Mouse (Mus musculus): Measurements from ENCODE around the gene Sohlh2. TPM values are rescaled to one million over a fixed set of nuclear protein-coding genes. Genes with fewer than 3 reads are reported as not detected.

Sohlh2 gene
- polyA plus RNA-seq (2021), result not detected

DNA sequence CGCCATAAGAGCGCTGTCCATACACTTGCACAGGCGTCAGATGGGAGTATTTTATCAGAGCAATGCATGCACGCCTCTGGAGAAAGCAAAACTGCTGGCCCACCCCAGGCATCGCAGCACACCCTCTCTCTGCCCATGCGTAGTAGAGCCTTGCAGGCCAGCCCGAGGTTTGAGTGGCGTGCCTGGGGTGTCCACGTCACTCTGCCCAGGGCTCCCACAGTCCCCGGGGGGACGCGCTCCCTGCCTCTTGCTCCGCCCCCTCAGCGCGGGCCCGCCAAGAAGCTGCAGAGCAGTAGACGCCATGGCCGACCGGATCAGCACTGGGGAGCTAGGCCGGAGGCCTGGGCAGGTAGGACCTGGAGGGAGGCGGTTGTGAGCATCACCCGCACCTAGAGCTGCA, at the start of gene Sohlh2:
TSS of gene Sohlh2 (plus strand) at position 263 of the 400 bp plus-strand sequence.
- ATAC-seq, result no peak
- H3K27me3 ChIP-seq, result no peaks in the 10 kb centered on the region
- ChIA-PET POLR2A (no interaction called here), CTCF (interaction anchor here (1.1 to 4.2 kb wide), 3 partner anchors 8 to 29 kb away, joined by 4 to 17 read pairs (median 8); no protein-coding TSS in a partner anchor)
- DNase-seq (ENCODE audit: low read depth, low spot score), result no peak
- no peak for TF ChIP-seq CTCF (IDR thresholded peaks at IDR 0.05)
- in situ Hi-C loops (cut with MboI; ENCODE audit: low pct_unique_long_range_greater_than_20kb), result no loop called here

DNA sequence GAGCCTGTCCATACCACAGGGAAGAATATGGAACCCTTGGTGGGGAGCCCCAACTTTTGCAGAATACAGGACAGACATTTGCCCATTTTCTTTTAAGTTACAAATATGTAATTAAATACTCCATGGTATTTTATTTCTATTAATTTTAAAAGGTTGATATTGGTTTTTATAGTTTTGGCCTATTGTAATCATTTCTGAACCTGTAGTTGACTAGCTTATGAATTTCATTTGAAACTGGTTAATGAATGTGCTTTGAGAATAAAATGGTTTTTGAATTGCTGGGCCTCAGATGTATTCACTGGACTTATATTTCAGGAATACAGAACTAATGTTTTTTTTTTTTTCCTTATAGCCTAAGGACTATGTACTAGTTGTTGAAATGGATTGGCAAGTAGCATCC, 44.8 kb upstream of the Sohlh2 start, which contains the start of gene Ccdc169:
TSS of gene Ccdc169 (plus strand) at position 301 of the 400 bp plus-strand sequence.
- no peak for TF ChIP-seq CTCF (IDR thresholded peaks at IDR 0.05)
- POLR2A ChIA-PET, result no interaction called here
- H3K27me3 ChIP-seq, result no peaks in the 10 kb centered on the region
- DNase-seq (ENCODE audit: low read depth, low spot score) (no peak), ATAC-seq (no peak)
- in situ Hi-C loops (cut with MboI; ENCODE audit: low pct_unique_long_range_greater_than_20kb), result no loop called here
- CTCF ChIA-PET, result interaction anchor here (1.6 to 12.8 kb wide), 2 partner anchors 9 to 218 kb away, joined by 5 to 143 read pairs; no protein-coding TSS in a partner anchor

DNA sequence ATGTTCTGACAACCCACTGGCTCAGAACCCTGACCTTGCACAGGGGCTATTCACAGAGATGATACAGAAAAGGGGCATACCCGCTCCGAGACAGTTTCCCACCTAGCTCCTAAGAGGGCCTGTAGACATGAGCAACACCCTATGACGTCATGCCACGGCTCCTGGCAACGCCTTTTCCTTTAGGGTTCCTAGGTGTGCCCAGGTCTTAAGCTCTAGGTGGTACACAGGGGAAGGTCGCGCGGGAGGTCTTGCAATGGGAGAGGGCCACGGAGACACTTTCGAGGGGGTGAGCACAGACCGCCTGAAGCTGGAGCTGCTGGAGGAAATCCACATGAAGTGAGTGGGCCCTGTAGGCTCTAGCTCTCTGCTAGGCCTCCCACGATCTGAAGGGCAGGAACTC, 42.0 kb upstream of the Sohlh2 start:
- POLR2A ChIA-PET, result interaction anchor here (0.6 to 0.9 kb wide), 2 partner anchors 10 kb away, joined by 3 read pairs; no protein-coding TSS in a partner anchor
- in situ Hi-C loops (cut with MboI; ENCODE audit: low pct_unique_long_range_greater_than_20kb), result no loop called here
- DNase-seq (ENCODE audit: low read depth, low spot score), result no peak
- H3K27me3 ChIP-seq, result no peaks in the 10 kb centered on the region
- CTCF ChIA-PET, result interaction anchor here (1.2 to 16.3 kb wide), 4 partner anchors 9 to 59 kb away, joined by 3 to 143 read pairs (median 18); partner anchors contain the start of gene Ccdc169
- TF ChIP-seq CTCF (IDR thresholded peaks at IDR 0.05), result no peak
- ATAC-seq, result no peak

DNA sequence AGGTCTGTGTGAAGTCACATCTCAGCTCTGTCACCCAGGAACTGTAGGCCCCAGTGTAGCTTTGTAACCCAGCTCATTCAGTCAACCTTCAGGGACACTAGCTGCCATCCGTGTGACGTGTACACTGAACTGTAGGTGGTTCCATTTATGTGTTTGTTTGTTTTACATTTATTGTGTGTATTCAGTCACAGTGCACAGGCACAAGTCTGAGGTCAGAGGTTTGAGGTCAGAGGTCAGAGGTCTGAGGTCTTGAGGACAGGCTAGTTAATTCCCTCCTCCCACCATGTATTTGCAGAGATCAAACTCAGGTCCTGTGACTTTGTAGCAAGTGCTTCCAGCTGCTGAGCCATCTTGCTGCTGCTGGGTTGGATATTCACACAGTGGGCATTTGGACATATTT, 40.4 kb upstream of the Sohlh2 start:
- no peak for TF ChIP-seq CTCF (IDR thresholded peaks at IDR 0.05)
- no peak for DNase-seq (ENCODE audit: low read depth, low spot score)
- ATAC-seq, result no peak
- CTCF ChIA-PET, result interaction anchor here (1.9 to 16.3 kb wide), 3 partner anchors 11 to 61 kb away, joined by 8 to 143 read pairs (median 30); partner anchors contain the start of gene Ccdc169
- POLR2A ChIA-PET, result interaction anchor here (0.8 to 0.9 kb wide), 2 partner anchors 9 to 29 kb away, joined by 3 read pairs; no protein-coding TSS in a partner anchor
- in situ Hi-C loops (cut with MboI; ENCODE audit: low pct_unique_long_range_greater_than_20kb), result no loop called here
- no peaks in the 10 kb centered on the region for H3K27me3 ChIP-seq

DNA sequence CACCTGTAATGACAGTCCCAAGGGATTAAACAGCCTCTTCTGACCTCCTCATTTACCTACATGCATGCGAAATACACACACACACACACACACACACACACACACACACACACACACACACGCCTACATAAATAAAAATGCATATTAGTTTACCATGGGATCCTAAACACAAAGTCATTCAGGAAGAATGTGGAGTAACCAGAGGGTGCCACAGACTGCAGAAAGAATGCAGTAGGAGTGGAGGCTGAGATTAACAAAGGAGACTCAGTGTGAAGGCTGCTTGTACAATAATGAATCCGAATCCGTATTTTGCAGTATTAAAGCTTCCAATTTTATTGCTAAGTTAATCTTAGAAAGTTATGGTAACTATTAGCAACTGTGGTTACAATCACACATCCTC, 36.9 kb upstream of the Sohlh2 start:
- ATAC-seq, result peak; percentile 63
- no peak for TF ChIP-seq CTCF (IDR thresholded peaks at IDR 0.05)
- CTCF ChIA-PET, result interaction anchor here (0.9 to 16.3 kb wide), 6 partner anchors 8 to 209 kb away, joined by 3 to 143 read pairs (median 3); partner anchors contain the start of gene Ccdc169
- H3K27me3 ChIP-seq, result no peaks in the 10 kb centered on the region
- peak; percentile 15 for DNase-seq (ENCODE audit: low read depth, low spot score)
- in situ Hi-C loops (cut with MboI; ENCODE audit: low pct_unique_long_range_greater_than_20kb), result loop anchor here (5.0 kb wide), 1 partner anchor 63 kb away; no protein-coding TSS in a partner anchor
- POLR2A ChIA-PET, result interaction anchor here (0.7 to 1.1 kb wide), 4 partner anchors 30 to 732 kb away, joined by 3 to 6 read pairs (median 3); no protein-coding TSS in a partner anchor

DNA sequence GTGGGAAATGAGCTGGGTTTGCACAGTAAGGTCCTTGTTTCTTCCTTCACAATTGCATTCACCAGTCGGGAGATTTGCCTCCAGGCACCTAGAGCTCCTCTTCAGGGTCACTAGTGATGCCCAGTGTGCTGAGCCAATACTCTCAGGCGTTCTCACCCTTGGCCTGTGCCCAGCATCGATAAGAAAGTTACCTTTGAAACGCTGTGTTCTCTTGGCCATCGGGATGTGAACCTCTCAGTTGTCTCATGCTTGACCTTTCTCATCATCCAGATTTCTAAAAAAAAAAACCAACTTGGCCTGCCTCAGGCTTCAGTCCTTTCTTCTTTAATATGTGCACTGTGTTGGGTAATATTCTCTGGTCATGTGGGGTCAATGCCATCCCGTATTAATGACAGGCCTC, 35.4 kb upstream of the Sohlh2 start:
- in situ Hi-C loops (cut with MboI; ENCODE audit: low pct_unique_long_range_greater_than_20kb), result loop anchor here (5.0 kb wide), 1 partner anchor 64 kb away; no protein-coding TSS in a partner anchor
- ChIA-PET POLR2A (no interaction called here), CTCF (interaction anchor here (1.9 to 16.3 kb wide), 2 partner anchors 16 to 208 kb away, joined by 4 to 143 read pairs; partner anchors contain the start of gene Ccdc169)
- DNase-seq (ENCODE audit: low read depth, low spot score), result no peak
- TF ChIP-seq CTCF (IDR thresholded peaks at IDR 0.05), result no peak
- H3K27me3 ChIP-seq, result no peaks in the 10 kb centered on the region
- ATAC-seq, result no peak

DNA sequence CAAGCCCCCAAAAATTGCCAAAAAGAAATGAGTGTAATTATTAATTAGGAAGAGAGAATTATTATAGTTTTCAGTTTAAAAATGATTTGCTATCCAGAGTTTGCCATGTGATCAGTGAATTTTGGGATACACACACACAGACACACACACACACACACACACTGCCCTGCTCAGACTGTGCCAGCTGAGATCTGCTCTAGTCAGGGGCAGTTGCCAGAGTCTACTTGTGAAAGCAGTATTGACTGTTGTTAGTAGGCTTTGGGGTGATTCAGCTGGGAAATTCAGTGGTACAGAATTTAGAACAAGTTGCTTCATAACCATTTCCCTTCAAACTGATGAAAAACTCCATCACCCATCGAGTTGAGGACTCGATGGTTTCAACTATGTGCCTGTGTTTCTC, 34.7 kb upstream of the Sohlh2 start:
- ChIA-PET CTCF (interaction anchor here (1.9 to 16.3 kb wide), 2 partner anchors 16 to 208 kb away, joined by 4 to 143 read pairs; partner anchors contain the start of gene Ccdc169), POLR2A (no interaction called here)
- ATAC-seq, result no peak
- no peaks in the 10 kb centered on the region for H3K27me3 ChIP-seq
- no peak for DNase-seq (ENCODE audit: low read depth, low spot score)
- in situ Hi-C loops (cut with MboI; ENCODE audit: low pct_unique_long_range_greater_than_20kb), result loop anchor here (5.0 kb wide), 1 partner anchor 65 kb away; no protein-coding TSS in a partner anchor
- TF ChIP-seq CTCF (IDR thresholded peaks at IDR 0.05), result no peak

DNA sequence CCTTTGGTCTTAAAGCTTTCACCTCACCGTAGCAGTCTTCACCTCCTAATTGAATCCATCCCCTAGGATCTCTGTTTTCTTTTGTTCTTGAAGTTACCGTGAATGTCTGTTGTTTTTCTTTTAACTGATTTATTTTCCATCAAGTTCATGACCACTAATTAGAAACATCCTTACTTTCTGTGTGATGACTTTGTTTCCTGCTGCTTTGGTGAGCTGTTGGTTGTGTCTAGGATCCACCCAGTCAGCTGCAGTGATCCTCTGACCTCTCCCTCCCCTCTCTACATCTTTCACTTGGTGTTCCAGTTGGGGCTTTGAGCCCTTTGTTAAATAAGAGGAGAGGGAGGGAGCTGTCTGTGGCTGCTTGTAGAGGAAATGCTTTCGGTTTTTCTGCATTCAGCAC, 33.7 kb upstream of the Sohlh2 start:
- ATAC-seq (no peak), DNase-seq (ENCODE audit: low read depth, low spot score) (no peak)
- H3K27me3 ChIP-seq, result no peaks in the 10 kb centered on the region
- ChIA-PET CTCF (interaction anchor here (1.0 to 16.3 kb wide), 5 partner anchors 9 to 209 kb away, joined by 3 to 215 read pairs (median 11); partner anchors contain the start of gene Ccdc169), POLR2A (no interaction called here)
- TF ChIP-seq CTCF (IDR thresholded peaks at IDR 0.05), result no peak
- in situ Hi-C loops (cut with MboI; ENCODE audit: low pct_unique_long_range_greater_than_20kb), result loop anchor here (5.0 kb wide), 1 partner anchor 66 kb away; no protein-coding TSS in a partner anchor

DNA sequence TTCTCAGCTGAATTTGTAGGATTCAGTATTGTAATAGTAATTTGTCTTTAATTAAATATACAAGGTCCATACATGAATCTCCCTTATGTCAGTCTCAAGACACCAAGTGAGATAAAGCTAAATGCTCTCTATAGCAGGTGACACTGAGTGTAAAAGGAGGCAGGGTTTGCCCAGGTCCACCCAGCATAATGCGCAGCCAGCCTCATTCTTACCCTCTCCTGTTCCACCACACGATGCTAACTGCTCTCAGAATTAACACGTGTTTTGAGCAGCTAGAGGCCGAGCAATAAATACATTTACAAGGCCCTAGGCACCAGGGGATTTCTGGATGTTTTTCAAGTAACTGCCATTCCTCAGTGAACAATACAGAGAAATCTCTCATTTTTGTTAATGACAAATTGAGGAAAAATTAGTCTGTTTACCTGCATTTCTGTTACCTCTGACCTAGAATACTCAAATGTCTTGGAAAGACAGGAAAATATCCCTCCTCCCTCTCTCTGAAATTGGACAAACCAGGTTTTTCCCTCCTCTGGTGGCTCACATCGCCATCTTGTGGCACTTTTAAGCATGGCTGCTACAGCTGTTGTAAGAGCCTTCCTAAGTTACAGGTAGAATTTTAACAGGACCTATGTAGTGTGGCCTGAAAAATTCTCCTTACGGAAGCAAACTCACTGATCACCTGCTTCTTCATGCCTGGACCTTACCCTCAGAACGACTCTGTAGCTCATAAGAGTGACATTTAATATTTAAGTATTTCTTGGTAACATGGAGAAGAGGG, 30.0 kb upstream of the Sohlh2 start:
- CTCF ChIA-PET, result interaction anchor here (0.6 to 16.3 kb wide), 38 partner anchors 7 to 340 kb away, joined by 3 to 215 read pairs (median 5); partner anchors contain the start of genes Ccdc169 and Sohlh2

More for the DNA sequence above, 30.0 kb upstream of the Sohlh2 start:
- in situ Hi-C loops (cut with MboI; ENCODE audit: low pct_unique_long_range_greater_than_20kb), result loop anchor here (5.0 kb wide), 1 partner anchor 335 kb away; no protein-coding TSS in a partner anchor
- TF ChIP-seq CTCF (IDR thresholded peaks at IDR 0.05), result peak; percentile 98
- peak; percentile 24 for DNase-seq (ENCODE audit: low read depth, low spot score)
- POLR2A ChIA-PET, result interaction anchor here (0.7 to 1.6 kb wide), 3 partner anchors 22 to 203 kb away, joined by 3 to 6 read pairs (median 3); no protein-coding TSS in a partner anchor
- ATAC-seq, result peak; percentile 48
- no peaks in the 10 kb centered on the region for H3K27me3 ChIP-seq

Measured in Patski (cell line).